Mouse (Mus musculus): ENCODE measurements at regions not wholly inside any gene's neighbourhood (a gene's known extent, or its start where the extent isn't known, plus 50 kb on each side); places are given as distances from the start of the nearest gene placed in this dataset.

DNA sequence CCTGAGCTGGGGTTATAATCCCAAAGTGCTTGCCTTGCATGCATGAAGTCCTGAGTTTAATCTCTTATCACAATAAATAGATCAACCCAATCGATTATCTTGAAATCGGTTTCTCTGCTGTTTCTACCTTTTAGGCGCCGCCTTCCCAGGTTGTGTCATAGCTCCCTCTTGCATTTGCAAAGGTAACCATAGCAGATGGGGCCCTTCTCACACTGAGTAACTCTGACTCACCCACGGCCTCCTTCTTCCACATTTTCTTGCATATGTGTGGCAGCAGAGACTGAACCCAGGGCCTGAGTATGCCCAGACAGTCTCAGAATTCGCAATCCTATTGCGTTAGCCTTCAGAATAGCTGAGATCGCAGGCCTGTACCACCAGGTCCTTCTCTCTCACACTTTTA, 570.7 kb upstream of the Gm10131 start:
- TF ChIP-seq CTCF (IDR thresholded peaks at IDR 0.05; ENCODE audit: low read depth, low read length) (no peak), POLR2A (IDR thresholded peaks at IDR 0.05; ENCODE audit: extremely low read depth, insufficient read depth, low read length) (no peak)
